Mouse (Mus musculus) embryo, embryonic 10 days (tissue): ENCODE data around the gene Ubac2.

Experiments
- DNase-seq: peaks from one replicate; pipeline ENCODE4 v3.0.0-alpha.2; 2015; ENCODE audit warnings: low spot score

Gene Ubac2

DNA sequence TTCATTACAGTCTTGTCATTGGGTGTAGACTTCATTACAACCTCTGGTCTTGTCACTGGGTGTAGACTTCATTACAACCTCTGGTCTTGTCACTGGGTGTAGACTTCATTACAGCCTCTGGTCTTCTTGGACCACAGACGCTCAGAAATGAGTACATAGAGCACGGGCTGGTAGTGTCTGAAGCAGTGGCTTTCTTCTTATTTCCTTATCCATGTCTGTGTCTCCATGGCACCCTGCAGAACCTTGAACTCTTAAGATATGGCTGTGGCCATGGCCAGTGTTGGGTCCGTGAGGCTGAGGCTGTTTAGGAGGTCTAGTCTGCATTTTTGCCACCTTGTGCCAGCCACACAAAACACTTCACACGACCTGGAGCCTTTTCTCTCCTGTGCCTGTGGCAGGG lies 129.8 kb downstream of the Ubac2 start:
- DNase-seq, result no peak

GRCm38 (mm10) chr14:122009502-122009901 lies 131.1 kb downstream of the Ubac2 start:
- no peak for DNase-seq

DNA sequence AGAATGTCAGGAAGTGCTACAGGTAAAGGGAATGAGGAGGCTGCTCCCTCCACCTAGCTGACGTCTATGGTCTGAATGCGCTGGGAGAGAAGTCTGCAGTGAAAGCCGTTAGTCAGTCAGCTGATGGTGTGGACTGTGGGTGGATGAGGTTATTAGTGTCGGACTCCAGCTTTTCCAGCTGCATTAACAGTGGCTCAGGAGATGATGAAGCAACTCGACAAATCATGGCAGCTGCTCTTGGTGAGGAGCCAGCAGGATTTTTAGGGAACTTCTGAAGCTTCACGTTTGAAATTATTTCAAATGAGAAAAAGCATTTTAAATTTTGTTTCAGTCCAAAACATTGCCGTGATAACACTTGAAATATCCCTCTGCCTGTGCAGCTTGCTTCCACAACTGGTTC lies 131.9 kb downstream of the Ubac2 start:
- DNase-seq, result no peak

GRCm38 (mm10) chr14:122011768-122012167 lies 133.3 kb downstream of the Ubac2 start:
- DNase-seq, result no peak

DNA sequence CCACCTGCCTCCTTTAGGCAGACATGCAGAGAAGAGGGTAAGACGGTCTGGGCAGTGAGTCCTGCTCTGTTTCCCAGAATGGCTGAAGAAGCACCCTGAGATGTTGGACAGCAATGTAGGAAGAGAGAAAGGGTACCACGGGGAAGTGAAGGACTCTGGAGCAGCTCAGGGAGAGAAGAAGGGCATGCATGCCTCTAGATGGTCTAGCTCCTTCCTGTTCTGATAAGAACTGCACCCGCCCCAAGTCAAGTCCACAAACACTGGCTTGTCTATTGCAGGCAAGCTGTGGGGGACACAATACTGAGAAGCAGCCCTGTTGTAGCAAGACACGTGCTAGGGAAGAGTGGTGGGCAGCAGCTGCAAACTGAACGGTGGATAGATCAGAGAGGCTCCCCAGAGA lies 133.8 kb downstream of the Ubac2 start:
- no peak for DNase-seq

DNA sequence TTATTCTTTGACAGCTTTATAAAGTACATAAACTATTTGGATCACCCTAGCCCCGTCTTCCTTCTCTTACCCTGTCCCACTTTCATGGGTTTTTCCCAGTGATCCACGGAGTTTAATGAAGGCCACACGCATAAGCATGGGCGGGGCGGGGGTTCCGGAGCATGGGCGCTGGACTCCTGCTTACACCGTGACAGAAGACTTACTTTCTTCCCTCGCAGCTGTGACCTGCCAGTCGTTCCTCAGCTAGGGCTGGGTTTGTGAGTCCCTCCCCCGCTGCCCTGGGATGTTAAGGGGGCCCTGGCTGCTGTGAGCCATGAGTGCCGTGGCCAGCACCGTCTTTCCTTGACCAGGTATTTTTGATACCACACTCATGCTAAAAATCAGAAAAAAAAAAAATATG lies 134.4 kb downstream of the Ubac2 start:
- DNase-seq, result no peak

GRCm38 (mm10) chr14:122013417-122013951 lies 135.1 kb downstream of the Ubac2 start:
- no peak for DNase-seq

- DNase-seq, result no peak
Observed at GRCm38 (mm10) chr14:122017958-122018357, 139.5 kb downstream of the Ubac2 start.

DNA sequence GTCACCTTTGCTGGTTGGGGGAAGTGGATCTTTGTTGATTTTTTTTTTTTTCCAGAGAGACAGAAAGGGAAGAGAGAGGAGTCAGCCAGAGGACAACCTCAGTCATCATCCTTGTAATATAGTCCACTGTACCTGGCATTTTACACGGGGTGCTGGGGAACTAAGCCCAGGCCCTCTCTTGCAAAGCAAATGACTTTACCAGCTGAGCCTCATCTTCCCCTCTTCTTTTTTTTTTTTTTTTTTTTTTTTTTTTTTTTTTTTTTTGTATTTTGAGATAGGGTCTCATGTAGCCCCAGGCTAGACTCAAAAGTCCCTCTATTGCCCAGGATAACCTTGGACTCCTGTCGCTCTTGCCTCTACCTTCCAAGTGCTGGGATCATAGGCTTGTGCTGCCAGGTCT lies 141.0 kb downstream of the Ubac2 start:
- no peak for DNase-seq

DNA sequence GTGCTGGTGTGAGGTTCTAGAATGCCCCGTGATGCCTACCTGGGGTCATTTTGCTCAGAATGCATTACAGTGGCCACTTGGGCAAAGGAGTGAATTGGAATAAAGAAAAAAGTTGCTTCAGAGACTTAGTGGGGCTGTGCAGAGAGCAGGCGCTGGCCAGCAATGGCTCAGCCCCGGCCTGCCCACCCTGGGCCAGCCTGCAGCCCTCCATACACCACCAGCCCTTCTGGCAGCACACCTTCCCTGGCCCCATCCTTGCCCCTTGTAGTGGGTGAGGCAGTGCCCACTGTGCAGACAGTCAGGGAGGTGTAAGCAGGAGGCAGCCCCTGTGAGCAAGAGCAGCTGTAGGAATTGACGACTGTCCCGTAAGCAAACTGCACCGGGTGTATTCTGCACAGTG lies 142.1 kb downstream of the Ubac2 start:
- DNase-seq, result no peak

DNA sequence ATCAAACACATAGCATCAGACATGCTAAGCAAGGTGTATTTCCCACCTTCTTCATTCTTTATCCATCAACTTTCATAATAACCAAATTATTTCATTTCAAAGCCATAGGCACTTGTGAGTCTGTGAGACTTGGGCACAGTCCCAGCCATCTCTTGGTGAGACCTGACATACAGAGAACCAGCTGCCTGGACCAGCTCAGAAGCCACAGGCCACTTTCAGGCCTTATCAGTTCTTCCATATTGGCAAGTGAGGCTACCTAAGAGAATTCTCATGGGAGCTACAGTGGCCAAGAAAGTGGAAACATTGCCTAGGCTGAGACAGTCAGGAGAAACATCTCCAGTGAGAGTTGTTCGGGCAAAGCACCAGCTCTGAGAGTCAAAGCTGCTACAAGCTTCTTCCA lies 144.6 kb downstream of the Ubac2 start:
- DNase-seq, result no peak

DNA sequence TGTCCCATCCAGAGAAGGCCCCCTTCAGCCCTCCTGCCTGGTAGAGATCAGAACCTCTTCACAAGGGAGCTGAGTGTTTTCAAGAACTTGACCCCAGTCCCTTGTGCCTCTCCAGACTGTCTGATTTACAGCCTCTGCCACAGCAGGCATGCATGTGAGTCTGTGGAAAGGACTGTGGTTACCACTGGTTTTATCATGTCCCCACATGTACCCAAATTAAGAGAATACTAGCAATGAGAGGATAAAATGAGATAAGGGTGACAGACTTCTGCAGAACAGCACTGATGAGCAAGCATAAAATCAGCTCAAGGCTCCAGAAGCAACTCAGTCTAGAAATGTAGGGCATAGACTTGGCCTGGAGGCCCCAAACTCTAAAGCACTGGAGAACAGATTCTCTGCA lies 145.5 kb downstream of the Ubac2 start:
- DNase-seq, result no peak

- no peak for DNase-seq
Observed at GRCm38 (mm10) chr14:122028926-122029745, 150.7 kb downstream of the Ubac2 start.

- DNase-seq, result no peak
Observed at GRCm38 (mm10) chr14:122029851-122030250, 151.4 kb downstream of the Ubac2 start.

DNA sequence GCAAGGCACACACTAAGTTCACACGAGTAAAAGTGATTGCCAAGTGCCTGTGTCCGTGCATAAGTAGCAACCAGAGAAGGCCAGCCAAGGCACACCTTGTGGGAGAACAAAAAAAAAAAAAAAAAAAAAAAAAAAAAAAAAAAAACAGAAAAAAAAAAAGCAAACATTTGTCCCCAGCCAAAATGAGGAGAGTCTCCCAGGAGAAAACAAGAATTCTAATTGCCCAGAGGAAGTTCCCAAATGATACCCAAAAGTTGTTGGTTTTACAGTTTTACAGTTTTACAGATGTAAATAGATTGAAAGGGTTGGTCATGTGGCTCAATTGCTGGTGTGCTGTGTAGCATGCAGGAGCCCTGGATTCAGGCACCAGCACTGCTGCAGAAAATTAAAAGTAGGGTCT lies 153.6 kb downstream of the Ubac2 start:
- DNase-seq, result no peak

DNA sequence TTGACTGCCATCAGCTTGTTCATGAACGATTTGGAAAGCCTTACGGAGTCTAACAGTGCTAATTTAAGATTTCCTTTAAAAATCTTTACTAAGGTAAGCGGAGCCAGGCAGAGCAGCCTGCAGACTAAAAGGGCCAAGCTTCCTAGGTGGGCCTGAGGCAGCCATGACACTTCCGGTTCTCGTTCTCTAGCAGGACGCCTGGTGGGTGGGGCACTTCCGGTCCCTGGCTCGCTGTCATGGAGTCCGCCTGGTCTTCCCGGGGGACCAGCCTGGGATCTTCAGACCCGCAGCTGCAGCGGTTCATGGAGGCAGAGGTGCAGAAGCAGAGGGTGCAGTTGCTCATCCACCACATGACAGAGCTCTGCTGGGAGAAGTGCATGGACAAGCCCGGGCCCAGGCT lies 156.0 kb downstream of the Ubac2 start, which contains the start of gene Timm8a2:
Gene Timm8a2, plus strand, starts transcription at position 224 of the 400 bp plus-strand sequence.
- DNase-seq, result no peak

- DNase-seq, result no peak
Observed at GRCm38 (mm10) chr14:122035181-122035580, 156.8 kb downstream of the Ubac2 start.

DNA sequence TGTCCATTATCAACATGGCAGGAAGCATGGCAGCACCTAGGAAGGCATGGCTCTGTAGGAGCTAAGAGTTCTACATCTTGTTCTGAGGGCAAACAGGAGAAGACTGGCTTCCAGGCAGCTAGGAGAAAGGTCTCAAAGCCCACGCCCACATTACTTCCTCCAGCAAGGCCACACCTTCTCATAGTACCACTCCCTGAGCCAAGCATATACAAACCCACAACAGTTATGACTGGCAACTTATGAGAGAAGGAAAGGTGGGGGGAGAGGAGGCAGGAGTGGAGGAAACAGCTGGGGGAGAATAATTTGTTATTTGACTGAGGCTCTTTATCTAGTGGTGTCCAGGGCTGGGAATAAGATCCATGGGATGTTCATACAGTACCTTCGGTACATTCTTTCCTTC lies 157.4 kb downstream of the Ubac2 start:
- DNase-seq, result no peak

- DNase-seq, result no peak
Observed at GRCm38 (mm10) chr14:122038874-122039647, 160.6 kb downstream of the Ubac2 start.

DNA sequence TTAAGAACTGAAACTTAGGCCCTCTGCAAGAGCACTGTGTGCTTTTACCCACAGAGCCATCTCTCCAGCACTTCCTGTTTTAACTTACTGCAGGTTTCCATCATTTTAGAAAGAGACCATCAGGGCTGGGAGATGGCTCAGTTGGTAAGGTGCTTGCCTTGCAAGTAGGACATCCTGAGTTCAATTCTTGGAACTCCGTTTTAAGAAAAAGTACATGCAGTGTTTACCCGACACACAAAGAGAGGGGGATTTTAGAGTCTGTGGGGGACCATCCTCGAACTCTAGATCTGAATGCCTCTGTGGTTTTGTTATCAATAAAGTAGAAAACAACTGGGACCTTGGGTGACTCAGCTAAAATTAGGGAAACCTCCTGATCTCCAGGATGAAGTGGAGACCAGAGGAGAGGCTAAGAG lies 163.0 kb downstream of the Ubac2 start:
- no peak for DNase-seq

GRCm38 (mm10) chr14:122042142-122042694 lies 163.8 kb downstream of the Ubac2 start:
- DNase-seq, result no peak

DNA sequence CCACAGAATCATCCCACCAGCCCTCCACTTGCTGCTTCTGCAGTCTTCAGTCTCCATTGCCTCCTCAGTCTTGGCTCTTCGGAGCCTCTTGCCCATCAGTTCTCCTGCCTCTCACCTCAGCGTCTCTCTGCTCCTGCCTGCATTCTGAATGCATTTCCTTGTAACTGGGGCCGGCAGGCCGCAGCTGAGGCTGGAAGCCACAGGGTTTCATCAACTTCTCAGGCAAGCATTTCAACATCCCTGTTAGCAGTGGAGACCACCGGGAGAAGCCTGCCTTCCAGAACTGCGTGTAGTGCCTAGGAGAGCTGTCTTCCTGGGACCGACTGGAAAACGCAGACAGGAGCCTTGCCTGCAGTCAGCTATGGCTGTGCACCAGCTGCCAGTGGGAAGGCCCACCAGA lies 169.4 kb downstream of the Ubac2 start:
- DNase-seq, result no peak

DNA sequence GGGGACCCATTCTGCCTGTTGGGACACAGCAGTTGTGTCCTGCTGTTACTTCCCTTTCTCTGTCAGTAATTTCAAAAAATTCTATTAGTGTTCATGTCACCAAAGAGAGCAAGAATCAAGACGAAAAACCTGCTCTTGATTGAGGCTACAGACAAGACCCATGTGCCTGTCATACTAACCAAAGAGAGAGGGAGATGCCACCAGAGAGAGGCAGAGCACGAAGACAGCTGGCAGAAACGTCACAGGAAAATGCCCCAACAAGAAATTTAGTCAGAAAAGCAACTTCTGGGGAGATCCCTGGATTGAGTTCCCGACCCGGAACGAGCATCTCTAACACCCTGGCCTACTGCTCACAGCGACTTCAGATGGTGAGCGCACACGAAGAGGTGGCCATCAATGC lies 170.4 kb downstream of the Ubac2 start:
- no peak for DNase-seq
